Mouse (Mus musculus) heart, embryonic 16.5 days (tissue): Measurements from ENCODE around the gene Ppfibp2. TPM values are rescaled to one million over a fixed set of nuclear protein-coding genes. Genes with fewer than 3 reads are reported as not detected.

ENCODE experiments used
- ATAC-seq: fragments of 200-750 bp; cut with Nextera tagmentation; replicated peaks from 2 replicates; pipeline ENCODE4 v1.8.0; 2017; ENCODE audit warnings: moderate number of reproducible peaks; ENCODE audit not compliant: insufficient read depth, low FRiP score; ENCODE audit errors: extremely low read depth
- H3K27ac ChIP-seq: fragments of 300-500 bp; sonication (generic); 2 replicates; pipeline ENCODE4 v1.5.1; 2014; ENCODE audit warnings: mild to moderate bottlenecking, low read length, control low read depth, moderate library complexity
- H3K27me3 ChIP-seq: fragments of 300-500 bp; sonication (generic); 2 replicates; pipeline ENCODE4 v1.6.1; 2014; ENCODE audit warnings: low read length, mixed read lengths; ENCODE audit not compliant: control insufficient read depth, insufficient read depth
- H3K36me3 ChIP-seq: fragments of 300-500 bp; sonication (generic); 2 replicates; pipeline ENCODE4 v1.6.1; 2014; ENCODE audit not compliant: control insufficient read depth, insufficient read depth
- H3K4me1 ChIP-seq: fragments of 300-500 bp; sonication (generic); 2 replicates; pipeline ENCODE4 v1.6.1; 2014; ENCODE audit warnings: low read length, mixed read lengths; ENCODE audit not compliant: control insufficient read depth, insufficient read depth
- H3K4me2 ChIP-seq: fragments of 300-500 bp; sonication (generic); 2 replicates; pipeline ENCODE4 v1.6.1; 2014; ENCODE audit warnings: low read depth, mild to moderate bottlenecking, control low read depth, low read length
- H3K4me3 ChIP-seq: fragments of 300-500 bp; sonication (generic); 2 replicates; pipeline ENCODE4 v1.5.1; 2014; ENCODE audit warnings: mild to moderate bottlenecking, control low read depth, low read length
- H3K9ac ChIP-seq: fragments of 300-500 bp; sonication (generic); 2 replicates; pipeline ENCODE4 v1.6.1; 2014; ENCODE audit warnings: low read length, control low read depth
- H3K9me3 ChIP-seq: fragments of 300-500 bp; sonication (generic); replicated peaks from 2 replicates; pipeline ENCODE4 v1.6.1; 2016; ENCODE audit warnings: low read length; ENCODE audit not compliant: control insufficient read depth
- WGBS: fragments of 180-500 bp; shearing (Covaris S2); extraction: QIAGEN DNeasy Blood & Tissue Kit; methylation state at CpG from one replicate; pipeline ENCODE4 v1.1.7; 2014; 5-methylcytosine and 5-hydroxymethylcytosine counted together
- polyA plus RNA-seq: library from polyadenylated mRNA; unstranded; fragments of >200 nt; fragmentation: Nextera tagmentation; extraction: Ambion mirVana; gene quantifications from 2 replicates; pipeline ENCODE4 v1.2.1, GENCODE M21; 2015

The Ppfibp2 gene
- polyA plus RNA-seq, 1 experiment from 2014 or later: 5.9 TPM

- no peak for ATAC-seq
- H3K9me3 ChIP-seq: no peaks in the 10 kb centered on the region
- no peak overlapping the region for H3K4me2 ChIP-seq
- H3K4me1 ChIP-seq: 0 out of 2 replicates have a peak, but pooled peaks cover 4% of the 10 kb centered on the region
- H3K27me3 ChIP-seq: no peaks in the 10 kb centered on the region
- H3K27ac ChIP-seq: no peak overlapping the region
- H3K4me3 ChIP-seq: no peak overlapping the region
- no peaks in the 10 kb centered on the region for H3K36me3 ChIP-seq
- 61% methylated on average over 4 of the region's 4 CpGs for WGBS
- no peak overlapping the region for H3K9ac ChIP-seq
These were observed 88.2 kb downstream of the Ppfibp2 start for GRCm38 (mm10) chr7:107683162-107683561.

GRCm38 (mm10) chr7:107683622-107684021, 88.6 kb downstream of the Ppfibp2 start:
- WGBS: 61% methylated on average over 3 of the region's 3 CpGs
- Histone ChIP-seq H3K36me3 (no peaks in the 10 kb centered on the region), H3K27ac (no peak overlapping the region), H3K4me3 (no peak overlapping the region), H3K4me2 (no peak overlapping the region), H3K9me3 (no peaks in the 10 kb centered on the region), H3K9ac (no peak overlapping the region), H3K4me1 (0 out of 2 replicates have a peak, but pooled peaks cover 4% of the 10 kb centered on the region), H3K27me3 (no peaks in the 10 kb centered on the region)
- ATAC-seq: no peak

GRCm38 (mm10) chr7:107685238-107685954, 90.4 kb downstream of the Ppfibp2 start:
- Histone ChIP-seq H3K27me3 (no peaks in the 10 kb centered on the region), H3K4me3 (no peak overlapping the region), H3K4me1 (peaks cover 2% of the 10 kb centered on the region; the same call in 1 of the 2 replicates), H3K36me3 (no peaks in the 10 kb centered on the region), H3K9ac (no peak overlapping the region), H3K27ac (no peak overlapping the region), H3K4me2 (no peak overlapping the region), H3K9me3 (no peaks in the 10 kb centered on the region)
- ATAC-seq: no peak
- 77% methylated on average over 8 of the region's 8 CpGs for WGBS

- H3K27ac ChIP-seq: no peak overlapping the region
- no peak overlapping the region for H3K4me2 ChIP-seq
- H3K9ac ChIP-seq: no peak overlapping the region
- WGBS: 84% methylated on average over 7 of the region's 7 CpGs
- H3K4me1 ChIP-seq: peaks cover 7% of the 10 kb centered on the region
- no peak for ATAC-seq
- no peaks in the 10 kb centered on the region for H3K36me3 ChIP-seq
- no peak overlapping the region for H3K4me3 ChIP-seq
- no peaks in the 10 kb centered on the region for H3K27me3 ChIP-seq
- H3K9me3 ChIP-seq: no peaks in the 10 kb centered on the region
These were observed 90.9 kb downstream of the Ppfibp2 start for GRCm38 (mm10) chr7:107685955-107686285.

GRCm38 (mm10) chr7:107687412-107687811, 92.4 kb downstream of the Ppfibp2 start:
- 22% methylated on average over 3 of the region's 3 CpGs for WGBS
- Histone ChIP-seq H3K27ac (no peak overlapping the region), H3K9ac (no peak overlapping the region), H3K9me3 (no peaks in the 10 kb centered on the region), H3K4me2 (no peak overlapping the region), H3K36me3 (no peaks in the 10 kb centered on the region), H3K4me3 (no peak overlapping the region), H3K4me1 (peaks cover 9% of the 10 kb centered on the region), H3K27me3 (no peaks in the 10 kb centered on the region)
- no peak for ATAC-seq

GRCm38 (mm10) chr7:107688040-107688439, 93.0 kb downstream of the Ppfibp2 start:
- no peaks in the 10 kb centered on the region for H3K27me3 ChIP-seq

GRCm38 (mm10) chr7:107690426-107691221, 95.6 kb downstream of the Ppfibp2 start:
- WGBS: 15% methylated on average over 17 of the region's 17 CpGs
- no peak overlapping the region for H3K9ac ChIP-seq
- 0 out of 2 replicates have a peak overlapping the region, but pooled peaks have one; percentile 5 for H3K4me2 ChIP-seq
- no peaks in the 10 kb centered on the region for H3K9me3 ChIP-seq
- peaks cover 9% of the 10 kb centered on the region for H3K4me1 ChIP-seq
- ATAC-seq: peak; percentile 52; the same call in 1 of the 2 replicates
- no peak overlapping the region for H3K4me3 ChIP-seq
- H3K36me3 ChIP-seq: no peaks in the 10 kb centered on the region
- H3K27ac ChIP-seq: no peak overlapping the region
- no peaks in the 10 kb centered on the region for H3K27me3 ChIP-seq

More at GRCm38 (mm10) chr7:107688040-107688439, 93.0 kb downstream of the Ppfibp2 start:
- Histone ChIP-seq H3K4me1 (peaks cover 9% of the 10 kb centered on the region), H3K9me3 (no peaks in the 10 kb centered on the region), H3K4me3 (no peak overlapping the region), H3K4me2 (no peak overlapping the region), H3K27ac (no peak overlapping the region), H3K9ac (no peak overlapping the region), H3K36me3 (no peaks in the 10 kb centered on the region)
- no peak for ATAC-seq
- 71% methylated on average over 4 of the region's 4 CpGs for WGBS

GRCm38 (mm10) chr7:107691493-107691892, 96.5 kb downstream of the Ppfibp2 start:
- ATAC-seq: 0 out of 2 replicates have a peak, but pooled peaks have one; percentile 21
- Histone ChIP-seq H3K4me2 (no peak overlapping the region), H3K9me3 (no peaks in the 10 kb centered on the region), H3K27me3 (no peaks in the 10 kb centered on the region), H3K9ac (no peak overlapping the region), H3K27ac (no peak overlapping the region), H3K36me3 (no peaks in the 10 kb centered on the region), H3K4me1 (peaks cover 9% of the 10 kb centered on the region), H3K4me3 (no peak overlapping the region)
- WGBS: 42% methylated on average over 6 of the region's 6 CpGs
